In genomic region chr7:18871031-18871430, GRCm38 (mm10) we compare ENCODE assay signal across 9 mouse cellular contexts. TPM values are rescaled to one million over a fixed set of nuclear protein-coding genes. Genes with fewer than 3 reads are reported as not detected.
DNase-seq lines count a peak whose midpoint lies in the region; ATAC-seq and TF ChIP-seq lines count a peak whose summit lies in the region.
"Not testable (repeated sequence)": the region's sequence is repeated elsewhere in the genome, so short reads cannot be mapped to it uniquely, and the experiment has no call there.
"Had no signal": no experiment of that assay in that cellular context is flagged by ENCODE, and none has a peak within 500 bp of the region (broad histone marks: within the 10 kb centered on the region; RNA-seq: fewer than 3 reads in every experiment).

Gene Pglyrp1 (plus strand): TSS chr7:18871331.

- H3K4me1 ChIP-seq in embryonic facial prominence, embryonic 14.5 days (ENCODE audit: control insufficient read depth, insufficient read depth, low read length); intestine, postnatal 0 days (replicated peaks; ENCODE audit: control insufficient read depth, insufficient read depth, low read length); liver, embryonic 16.5 days (ENCODE audit: control insufficient read depth, low read depth, low read length); midbrain, embryonic 15.5 days; spleen, adult 2 months (ENCODE audit: control insufficient read depth, insufficient read depth, insufficient read length): not testable (repeated sequence)

- not testable (repeated sequence) for H3K36me3 ChIP-seq in embryonic facial prominence, embryonic 14.5 days (ENCODE audit: control insufficient read depth, insufficient read depth, low read length); intestine, postnatal 0 days (ENCODE audit: control insufficient read depth, insufficient read depth); liver, embryonic 16.5 days (ENCODE audit: control insufficient read depth, insufficient read depth); midbrain, embryonic 15.5 days (replicated peaks); spleen, adult 2 months (ENCODE audit: control insufficient read depth, insufficient read depth, low read length)

- not testable (repeated sequence) for H3K27me3 ChIP-seq in embryonic facial prominence, embryonic 14.5 days (replicated peaks; ENCODE audit: control insufficient read depth, insufficient read depth, low read length); intestine, postnatal 0 days (replicated peaks; ENCODE audit: control insufficient read depth, insufficient read depth, low read length); liver, embryonic 16.5 days (ENCODE audit: control insufficient read depth, insufficient read depth, low read depth, low read length); midbrain, embryonic 15.5 days (replicated peaks); spleen, adult 2 months (ENCODE audit: control insufficient read depth, insufficient read depth, low read length)

- WGBS in embryonic facial prominence, embryonic 14.5 days: no CpG with 5 or more reads among the region's 8 CpGs
- WGBS in intestine, postnatal 0 days: no CpG with 5 or more reads among the region's 8 CpGs
- no CpG with 5 or more reads among the region's 8 CpGs for WGBS in liver, embryonic 16.5 days (ENCODE audit: insufficient replicate concordance)
- 71% methylated on average over 1 of the region's 8 CpGs for WGBS in midbrain, embryonic 15.5 days
- 90% methylated on average over 1 of the region's 8 CpGs for whole genome bisulfite sequencing in spleen, adult 2 months

- DNase-seq in embryonic facial prominence, embryonic 14.5 days (ENCODE audit: low spot score); left cerebral cortex, adult 8-10 months (ENCODE audit: low spot score in 2 of 2); spleen, adult 2 months (ENCODE audit: low read depth in 1 of 2, low spot score in 2 of 2): not testable (repeated sequence)

- not testable (repeated sequence) for TF ChIP-seq CTCF in intestine, postnatal 0 days (IDR thresholded peaks at IDR 0.05; ENCODE audit: low read depth); spleen, adult 2 months (IDR thresholded peaks at IDR 0.05; ENCODE audit: extremely low read depth, insufficient read depth, insufficient read length, insufficient replicate concordance)

- H3K9ac ChIP-seq in embryonic facial prominence, embryonic 14.5 days (ENCODE audit: low read depth, low read length); intestine, postnatal 0 days (ENCODE audit: low read depth, low read length); liver, embryonic 16.5 days (ENCODE audit: low read depth, low read length); midbrain, embryonic 15.5 days: not testable (repeated sequence)

- H3K4me2 ChIP-seq in embryonic facial prominence, embryonic 14.5 days (ENCODE audit: low read depth, low read length); intestine, postnatal 0 days (replicated peaks; ENCODE audit: low read depth); liver, embryonic 16.5 days (ENCODE audit: low read depth, low read length); midbrain, embryonic 15.5 days: not testable (repeated sequence)

- H3K4me3 ChIP-seq in embryonic facial prominence, embryonic 14.5 days (ENCODE audit: low read depth, low read length); intestine, postnatal 0 days (ENCODE audit: low read depth, low read length); liver, embryonic 16.5 days (ENCODE audit: low read depth, low read length); midbrain, embryonic 15.5 days; spleen, adult 2 months (ENCODE audit: extremely low read depth, insufficient read depth, insufficient read length): not testable (repeated sequence)

- not testable (repeated sequence) for H3K9me3 ChIP-seq in embryonic facial prominence, embryonic 14.5 days (ENCODE audit: control insufficient read depth, low read length); intestine, postnatal 0 days (ENCODE audit: control insufficient read depth); liver, embryonic 16.5 days (replicated peaks; ENCODE audit: control insufficient read depth, low read length); midbrain, embryonic 15.5 days

- not testable (repeated sequence) for ATAC-seq in embryonic facial prominence, embryonic 14.5 days (ENCODE audit: low read depth); hematopoietic stem cell, adult 5-6 weeks (replicated peaks in 1 of 2; ENCODE audit: insufficient read depth in 1 of 2, low FRiP score in 2 of 2, low TSS enrichment in 1 of 2, low read depth in 1 of 2, poor library complexity in 2 of 2, severe bottlenecking in 2 of 2); intestine, postnatal 0 days; liver, embryonic 16.5 days (ENCODE audit: low read depth); midbrain, embryonic 15.5 days (replicated peaks)

- TF ChIP-seq POLR2A in spleen, adult 2 months (IDR thresholded peaks at IDR 0.05; ENCODE audit: low read depth, low read length): not testable (repeated sequence)

- H3K27ac ChIP-seq in embryonic facial prominence, embryonic 14.5 days (replicated peaks; ENCODE audit: low read depth, low read length); intestine, postnatal 0 days (ENCODE audit: low read depth, low read length); liver, embryonic 16.5 days (ENCODE audit: low read length); midbrain, embryonic 15.5 days; spleen, adult 2 months (ENCODE audit: insufficient read depth, low read length): not testable (repeated sequence)

RNA-seq across cellular contexts. Expression of gene Pglyrp1, which starts in this region (rescaled TPM):
- polyA plus RNA-seq in embryonic facial prominence, embryonic 14.5 days (2014; fragmentation: Nextera tagmentation; extraction: Ambion mirVana): 5.3 and 10.0 TPM in 2 replicates
- total RNA-seq in hematopoietic stem cell, adult 5-6 weeks (2017): 14.1 and 39.9 TPM in 2 replicates
- 141 and 155 TPM in 2 replicates for polyA plus RNA-seq in intestine, postnatal 0 days (2015; fragmentation: Nextera tagmentation; extraction: Ambion mirVana)
- total RNA-seq in left cerebral cortex, adult 8-10 months (2022): 10 to 100 TPM in 3 of 4 experiments, 1 to 10 TPM in 1; 9.4 to 15.3 (median 12.8) TPM
- polyA plus RNA-seq in liver, embryonic 16.5 days (2015; fragmentation: Nextera tagmentation; extraction: Ambion mirVana): 76.1 and 87.5 TPM in 2 replicates
- polyA plus RNA-seq in midbrain, embryonic 15.5 days (2015; fragmentation: Nextera tagmentation; extraction: Ambion mirVana): 27.0 and 27.3 TPM in 2 replicates
- 93.4 and 164 TPM in 2 replicates for polyA plus RNA-seq in spleen, adult 2 months (2012; rRNA removed)
- total RNA-seq: gastrocnemius, adult 2 months; MEL had no signal
